Mouse (Mus musculus) cortical plate, adult 2 months (tissue): ENCODE results near the gene Col19a1.

Experiments
- CTCF ChIP-seq: fragments of 200-500 bp; IDR thresholded peaks from 2 replicates; pipeline ENCODE4 v1.5.1; 2011; ENCODE audit warnings: mild to moderate bottlenecking, control low read depth, low read length; ENCODE audit not compliant: insufficient read depth; ENCODE audit errors: extremely low read depth
- POLR2A ChIP-seq: fragments of 200-500 bp; IDR thresholded peaks from 2 replicates; pipeline ENCODE4 v1.6.1; 2011; ENCODE audit warnings: mild to moderate bottlenecking, low read length, control low read depth; ENCODE audit not compliant: insufficient read depth; ENCODE audit errors: extremely low read depth

GRCm38 (mm10) chr1:24347621-24348160 is 239.6 kb downstream of the Col19a1 start:
- TF ChIP-seq CTCF (no peak), POLR2A (no peak)
